Mouse (Mus musculus) neural tube, embryonic 14.5 days (tissue): ENCODE data around the gene Coro7. TPM values are rescaled to one million over a fixed set of nuclear protein-coding genes. Genes with fewer than 3 reads are reported as not detected.
A peak's percentile ranks its signal among the peaks of the same experiment; 100 is the strongest.

Experiments used
- ATAC-seq: fragments of 200-750 bp; cut with Nextera tagmentation; 2 replicates; pipeline ENCODE4 v1.8.0; 2017; ENCODE audit warnings: low read depth, mild to moderate bottlenecking, moderate TSS enrichment, moderate library complexity
- H3K27ac ChIP-seq: fragments of 300-500 bp; sonication (generic); 2 replicates; pipeline ENCODE4 v1.5.1; 2014; ENCODE audit warnings: low read depth, mild to moderate bottlenecking, control low read depth, low read length, moderate library complexity, mixed read lengths
- H3K27me3 ChIP-seq: fragments of 300-500 bp; sonication (generic); 2 replicates; pipeline ENCODE4 v1.6.1; 2014; ENCODE audit warnings: low read length; ENCODE audit not compliant: control insufficient read depth, insufficient read depth
- H3K36me3 ChIP-seq: fragments of 300-500 bp; sonication (generic); 2 replicates; pipeline ENCODE4 v1.6.1; 2014; ENCODE audit warnings: low read length, mixed read lengths; ENCODE audit not compliant: control insufficient read depth, insufficient read depth
- H3K4me1 ChIP-seq: fragments of 300-500 bp; sonication (generic); 2 replicates; pipeline ENCODE4 v1.6.1; 2014; ENCODE audit warnings: low read length; ENCODE audit not compliant: control insufficient read depth, insufficient read depth
- H3K4me2 ChIP-seq: fragments of 300-500 bp; sonication (generic); 2 replicates; pipeline ENCODE4 v1.6.1; 2014; ENCODE audit warnings: mild to moderate bottlenecking, low read depth, low read length, control low read depth
- H3K4me3 ChIP-seq: fragments of 300-500 bp; sonication (generic); 2 replicates; pipeline ENCODE4 v1.5.1; 2014; ENCODE audit warnings: low read depth, low read length, control low read depth, mixed read lengths
- H3K9ac ChIP-seq: fragments of 300-500 bp; sonication (generic); replicated peaks from 2 replicates; pipeline ENCODE4 v1.6.1; 2014; ENCODE audit warnings: low read depth, mild to moderate bottlenecking, control low read depth, low read length, mixed read lengths
- H3K9me3 ChIP-seq: fragments of 300-500 bp; sonication (generic); 2 replicates; pipeline ENCODE4 v1.6.1; 2016; ENCODE audit warnings: low read length; ENCODE audit not compliant: control insufficient read depth
- WGBS: fragments of 180-500 bp; shearing (Covaris S2); extraction: QIAGEN DNeasy Blood & Tissue Kit; methylation state at CpG from one replicate; pipeline ENCODE4 v1.1.7; 2014; 5-methylcytosine and 5-hydroxymethylcytosine counted together
- polyA plus RNA-seq: library from polyadenylated mRNA; unstranded; fragments of >200 nt; fragmentation: Nextera tagmentation; extraction: Ambion mirVana; gene quantifications from 2 replicates; pipeline ENCODE4 v1.2.1, GENCODE M21; 2014

The Coro7 gene
- 28.0 and 28.6 TPM in 2 replicates for polyA plus RNA-seq

DNA sequence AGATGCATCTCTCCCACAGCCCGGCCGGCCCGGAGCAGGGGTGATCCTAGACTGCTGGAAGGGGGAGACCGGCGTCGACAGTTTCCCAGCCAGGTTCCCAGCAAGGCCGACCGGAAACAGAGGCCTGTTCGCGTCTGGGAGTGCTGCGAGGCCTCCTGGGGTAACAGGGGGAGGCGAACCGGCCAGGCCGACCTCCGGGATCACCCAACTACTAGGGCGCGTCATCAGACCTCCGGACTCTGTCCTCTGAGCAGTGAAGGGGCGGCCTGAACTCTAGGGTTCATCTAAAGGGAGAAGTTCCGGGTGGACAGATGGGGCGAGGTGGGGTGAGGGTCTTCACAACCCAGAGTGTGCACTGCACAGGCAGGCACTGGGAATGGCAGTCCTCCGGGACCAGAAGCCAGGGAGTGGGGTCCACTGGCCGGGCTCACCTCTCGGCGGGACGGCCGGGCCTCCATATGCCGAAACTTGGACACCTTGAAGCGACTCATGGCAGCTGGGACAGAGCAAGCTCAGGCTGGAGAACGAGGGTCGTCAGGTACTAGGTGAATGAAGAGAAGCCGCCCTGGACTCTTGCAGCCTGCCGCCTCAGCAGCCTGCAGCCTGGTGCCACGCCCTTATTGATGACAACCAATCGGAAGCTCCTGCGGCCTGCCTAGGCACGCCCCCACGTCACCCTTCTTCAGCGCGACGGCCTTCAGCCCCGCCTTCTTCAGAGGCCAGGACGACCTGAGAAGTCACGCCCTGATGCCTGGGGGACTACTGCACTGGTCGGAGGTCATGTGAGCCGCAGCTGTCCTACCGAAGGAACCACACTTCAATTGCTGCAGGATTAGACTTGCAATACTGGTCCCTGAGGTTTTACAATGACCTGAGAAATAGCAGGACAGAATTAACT is at the start of gene Coro7:
TSS of gene Coro7 (minus strand) at position 657 of the 898 bp plus-strand sequence.
- Histone ChIP-seq H3K36me3 (0 out of 2 replicates have a peak, but pooled peaks cover 8% of the 10 kb centered on the region), H3K27me3 (no peaks in the 10 kb centered on the region), H3K9ac (peak within 1 kb of the TSS; percentile 71), H3K4me3 (peak within 1 kb of the TSS; percentile 66), H3K4me1 (peaks cover 11% of the 10 kb centered on the region), H3K27ac (0 out of 2 replicates have a peak within 1 kb of the TSS, but pooled peaks have one; percentile 66), H3K4me2 (peak within 1 kb of the TSS; percentile 94), H3K9me3 (no peaks in the 10 kb centered on the region)
- peak; percentile 92 for ATAC-seq
- WGBS = under 1% methylated on average over 47 of the region's 47 CpGs

DNA sequence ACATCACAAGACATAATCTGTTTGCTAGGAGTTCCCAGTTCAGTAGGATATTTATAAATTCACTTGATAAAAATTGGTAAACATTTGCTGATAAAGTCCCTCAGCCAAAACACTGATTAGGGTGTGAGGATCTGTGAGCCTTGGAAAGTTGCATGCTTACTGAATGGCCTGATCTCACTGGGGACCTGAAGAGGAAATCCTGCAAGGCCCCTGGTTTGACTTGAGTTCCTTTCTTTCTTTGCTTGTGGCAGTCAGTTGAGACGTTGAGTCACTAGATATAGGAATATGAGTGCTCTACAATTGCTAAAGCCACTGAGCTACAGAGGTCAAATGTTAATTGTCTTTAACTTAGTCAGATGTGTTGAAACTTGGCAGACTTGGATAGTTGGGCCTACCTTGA is 48.4 kb upstream of the Coro7 start:
- Histone ChIP-seq H3K4me3 (no peak overlapping the region; the same call in 1 of the 2 replicates), H3K4me1 (peaks cover 4% of the 10 kb centered on the region; the same call in 1 of the 2 replicates), H3K9ac (no peak overlapping the region), H3K4me2 (no peak overlapping the region), H3K9me3 (no peaks in the 10 kb centered on the region), H3K27ac (no peak overlapping the region), H3K36me3 (no peaks in the 10 kb centered on the region), H3K27me3 (no peaks in the 10 kb centered on the region)
- WGBS = 67% methylated on average over 1 of the region's 1 CpGs
- ATAC-seq = no peak

DNA sequence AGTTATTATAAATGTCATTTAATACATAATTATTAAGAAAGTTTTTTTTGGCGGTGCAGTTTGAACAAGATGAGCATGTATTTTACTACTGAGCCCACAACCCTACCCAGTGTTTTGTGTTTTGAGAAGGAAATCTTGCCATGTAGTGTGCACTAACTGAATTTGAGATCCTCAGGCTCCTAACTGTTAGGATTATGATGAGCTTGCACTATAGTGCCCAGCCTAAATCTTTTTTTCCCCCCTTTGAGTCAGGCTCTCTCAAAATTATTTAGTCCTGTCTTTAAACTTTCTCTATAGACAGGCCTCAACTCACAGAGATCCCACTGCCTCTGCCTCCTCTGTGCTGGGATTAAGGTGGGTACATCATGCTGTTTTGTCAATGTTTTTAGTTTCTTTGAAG is 47.9 kb upstream of the Coro7 start:
- Histone ChIP-seq H3K36me3 (no peaks in the 10 kb centered on the region), H3K9ac (no peak overlapping the region), H3K4me2 (peak overlapping the region; percentile 91; the same call in 1 of the 2 replicates), H3K27ac (no peak overlapping the region), H3K4me1 (peaks cover 4% of the 10 kb centered on the region; the same call in 1 of the 2 replicates), H3K4me3 (peak overlapping the region; percentile 87; the same call in 1 of the 2 replicates), H3K9me3 (no peaks in the 10 kb centered on the region), H3K27me3 (no peaks in the 10 kb centered on the region)
- 92% methylated on average over 1 of the region's 1 CpGs for WGBS
- ATAC-seq = no peak

DNA sequence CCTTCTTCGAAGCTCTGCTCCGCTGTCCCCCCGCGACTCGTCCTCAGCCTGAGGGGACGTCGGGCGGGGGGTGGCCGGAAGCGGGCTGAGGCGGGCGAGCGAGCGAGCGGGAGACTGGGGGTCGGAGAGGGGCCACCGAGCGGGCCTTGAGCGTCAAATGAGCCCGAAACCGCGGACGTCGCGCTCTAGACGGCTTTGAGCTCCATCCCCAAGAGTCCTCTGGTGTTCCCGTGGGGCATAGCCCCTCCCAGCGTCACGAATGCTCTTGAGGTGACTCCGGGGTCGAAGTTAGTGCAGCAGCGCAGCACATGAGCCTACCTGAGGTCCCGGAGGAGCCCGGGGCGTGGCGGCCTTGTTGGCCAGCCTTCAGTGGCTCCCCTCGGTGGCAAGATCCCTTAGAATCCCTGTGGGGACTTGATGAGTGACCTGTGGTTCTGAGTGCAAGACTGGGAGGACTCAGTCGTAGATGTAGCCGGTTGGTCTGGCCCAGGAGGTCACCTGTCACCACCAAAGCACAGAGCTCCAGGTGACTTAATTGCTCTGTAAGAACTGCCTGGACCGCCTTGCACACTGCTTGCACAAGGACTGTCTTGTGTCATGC is 47.1 kb upstream of the Coro7 start:
- Histone ChIP-seq H3K4me3 (peak overlapping the region; percentile 87), H3K4me2 (peak overlapping the region; percentile 91), H3K9me3 (no peaks in the 10 kb centered on the region), H3K36me3 (no peaks in the 10 kb centered on the region), H3K27ac (peak overlapping the region; percentile 75), H3K4me1 (peaks cover 4% of the 10 kb centered on the region; the same call in 1 of the 2 replicates), H3K9ac (peak overlapping the region; percentile 88), H3K27me3 (no peaks in the 10 kb centered on the region)
- WGBS = 2% methylated on average over 40 of the region's 40 CpGs
- no peak; the same call in none of the 2 replicates for ATAC-seq

DNA sequence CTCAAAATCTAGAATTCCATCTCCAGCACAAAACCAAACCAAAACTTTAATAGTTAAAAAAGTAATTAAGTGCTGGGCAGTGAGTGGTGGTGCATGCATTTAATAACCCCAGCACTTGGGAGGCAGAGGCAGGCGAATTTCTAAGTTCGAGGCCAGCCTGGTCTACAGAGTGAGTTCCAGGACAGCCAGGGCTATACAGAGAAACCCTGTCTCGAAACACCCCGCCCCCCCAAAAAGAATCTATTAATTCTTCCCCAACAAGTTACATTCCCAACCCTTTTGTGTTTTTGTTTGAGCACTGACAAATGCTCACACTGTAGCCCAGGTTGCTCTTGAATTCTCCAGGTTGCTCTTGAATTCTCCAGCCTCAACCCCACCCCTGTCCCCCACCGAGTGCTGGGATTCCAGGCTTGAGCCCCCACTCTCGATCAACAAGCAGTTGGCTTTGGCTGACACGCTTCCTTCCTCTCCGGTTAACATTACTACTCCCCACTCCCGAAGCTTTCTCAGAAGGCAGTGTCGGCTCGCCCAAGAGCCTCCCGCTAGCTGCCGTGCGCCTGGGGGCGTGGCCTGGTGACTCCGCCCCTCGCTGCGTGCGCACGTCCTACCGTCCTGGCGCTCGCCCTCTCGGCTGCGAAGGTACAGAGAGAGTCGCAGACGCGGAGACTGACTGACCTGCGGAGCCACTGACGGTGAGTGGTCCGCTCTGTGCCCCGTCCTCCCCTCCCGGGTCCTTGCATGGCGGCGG is 46.4 kb upstream of the Coro7 start, which contains the start of gene Hmox2:
TSS of gene Hmox2 (plus strand) at position 582 of the 748 bp plus-strand sequence.
- Histone ChIP-seq H3K36me3 (no peaks in the 10 kb centered on the region), H3K4me1 (peaks cover 4% of the 10 kb centered on the region; the same call in 1 of the 2 replicates), H3K27me3 (no peaks in the 10 kb centered on the region), H3K27ac (peak within 1 kb of the TSS; percentile 75), H3K9ac (peak within 1 kb of the TSS; percentile 88), H3K4me3 (peak within 1 kb of the TSS; percentile 87), H3K4me2 (peak within 1 kb of the TSS; percentile 91), H3K9me3 (no peaks in the 10 kb centered on the region)
- 4% methylated on average over 35 of the region's 35 CpGs for WGBS
- ATAC-seq = peak; percentile 96

DNA sequence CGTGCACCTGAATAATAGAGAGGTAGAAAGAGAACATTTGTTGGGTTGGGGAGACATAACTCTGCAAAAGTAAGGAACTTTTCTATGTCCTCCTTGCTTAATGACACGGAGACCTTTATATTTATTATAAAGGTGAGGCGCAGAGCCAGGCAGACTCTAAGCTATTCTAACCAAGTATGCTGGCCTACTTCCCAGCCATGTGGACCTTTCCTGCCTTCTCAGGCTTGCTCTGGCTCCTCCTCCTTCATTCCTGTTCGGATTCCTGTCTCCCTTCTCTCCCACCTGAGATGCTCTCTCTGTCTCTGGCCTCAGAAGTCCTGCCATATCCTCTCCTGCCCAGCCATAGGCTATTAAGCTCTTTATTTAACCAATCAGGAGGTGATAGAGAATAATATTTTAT is 45.7 kb upstream of the Coro7 start:
- no peak overlapping the region for H3K4me2 ChIP-seq
- no peaks in the 10 kb centered on the region for H3K9me3 ChIP-seq
- H3K9ac ChIP-seq = no peak overlapping the region
- H3K27ac ChIP-seq = no peak overlapping the region
- peaks cover 4% of the 10 kb centered on the region; the same call in 1 of the 2 replicates for H3K4me1 ChIP-seq
- H3K27me3 ChIP-seq = no peaks in the 10 kb centered on the region
- no peak overlapping the region for H3K4me3 ChIP-seq
- 80% methylated on average over 4 of the region's 4 CpGs for WGBS
- no peaks in the 10 kb centered on the region for H3K36me3 ChIP-seq
- no peak for ATAC-seq

DNA sequence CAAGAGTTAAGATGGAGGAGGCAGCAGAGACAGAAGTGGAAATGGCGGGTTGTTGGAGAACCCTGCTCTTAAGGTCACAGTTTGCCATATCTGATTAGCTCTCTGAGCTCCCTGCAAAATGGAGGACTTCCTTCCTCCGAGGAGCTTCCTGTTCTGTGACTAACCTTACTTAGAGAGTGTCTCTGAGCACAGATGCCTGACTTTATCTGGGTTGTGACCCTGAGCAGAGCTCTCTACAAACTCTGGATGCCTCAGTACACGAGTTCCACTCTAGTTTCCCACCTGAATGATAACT is 43.3 kb upstream of the Coro7 start:
- Histone ChIP-seq H3K27ac (no peak overlapping the region), H3K9ac (no peak overlapping the region), H3K9me3 (no peaks in the 10 kb centered on the region), H3K36me3 (no peaks in the 10 kb centered on the region), H3K27me3 (no peaks in the 10 kb centered on the region), H3K4me3 (no peak overlapping the region), H3K4me2 (no peak overlapping the region), H3K4me1 (peaks cover 4% of the 10 kb centered on the region; the same call in 1 of the 2 replicates)
- ATAC-seq = no peak
- 73% methylated on average over 3 of the region's 3 CpGs for WGBS

DNA sequence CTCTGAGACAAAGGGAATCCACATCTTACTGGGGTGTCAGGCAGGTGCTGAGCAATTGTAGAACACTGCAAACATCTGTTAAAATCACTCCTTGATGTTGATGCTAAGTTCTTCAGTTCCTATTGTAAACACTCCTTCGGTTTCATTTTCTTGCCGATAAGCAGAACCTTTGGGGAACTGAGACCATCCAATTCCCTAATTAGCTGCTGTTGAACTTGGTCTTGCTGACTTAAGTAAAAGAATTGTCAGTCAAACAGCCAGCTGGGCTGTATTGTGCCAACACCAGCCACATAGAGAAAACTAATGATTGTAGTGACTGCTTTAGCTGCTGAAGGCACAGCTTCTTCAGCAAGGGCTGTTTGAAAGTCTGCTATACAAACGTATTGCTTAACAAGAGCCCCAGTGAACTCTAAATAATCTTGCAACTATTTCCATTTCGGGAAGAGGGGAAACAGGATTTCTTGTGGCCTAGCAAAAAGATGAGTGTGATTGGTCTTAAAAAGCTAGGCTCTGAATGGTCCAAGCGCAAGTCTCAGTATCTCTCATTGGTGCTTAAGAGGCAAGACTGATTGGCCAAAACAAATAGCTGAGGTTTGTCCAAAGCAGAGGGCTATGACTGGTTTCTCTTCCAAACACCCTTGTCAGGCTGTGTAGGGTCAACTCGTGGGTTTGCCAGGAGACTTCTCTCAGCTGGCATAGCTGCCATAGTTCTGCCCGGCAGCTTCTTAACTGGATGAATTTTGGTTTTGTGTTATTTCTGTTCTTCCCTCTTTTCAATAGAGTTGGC is 42.7 kb upstream of the Coro7 start:
- 0 out of 2 replicates have a peak, but pooled peaks cover 4% of the 10 kb centered on the region for H3K4me1 ChIP-seq
- H3K36me3 ChIP-seq = no peaks in the 10 kb centered on the region
- WGBS = 85% methylated on average over 7 of the region's 7 CpGs
- ATAC-seq = no peak
- no peak overlapping the region for H3K27ac ChIP-seq
- H3K9ac ChIP-seq = no peak overlapping the region
- no peaks in the 10 kb centered on the region for H3K27me3 ChIP-seq
- H3K4me2 ChIP-seq = no peak overlapping the region
- H3K4me3 ChIP-seq = no peak overlapping the region
- no peaks in the 10 kb centered on the region for H3K9me3 ChIP-seq
